Mouse (Mus musculus) mesoderm, embryonic 11.5 days (tissue): ENCODE results near the gene Cradd.
A peak's percentile ranks its signal among the peaks of the same experiment; 100 is the strongest.

Experiments
- DNase-seq: peaks from one replicate; pipeline ENCODE4 v3.0.0-alpha.2; 2012; ENCODE audit warnings: low read depth, low spot score

Gene Cradd

DNA sequence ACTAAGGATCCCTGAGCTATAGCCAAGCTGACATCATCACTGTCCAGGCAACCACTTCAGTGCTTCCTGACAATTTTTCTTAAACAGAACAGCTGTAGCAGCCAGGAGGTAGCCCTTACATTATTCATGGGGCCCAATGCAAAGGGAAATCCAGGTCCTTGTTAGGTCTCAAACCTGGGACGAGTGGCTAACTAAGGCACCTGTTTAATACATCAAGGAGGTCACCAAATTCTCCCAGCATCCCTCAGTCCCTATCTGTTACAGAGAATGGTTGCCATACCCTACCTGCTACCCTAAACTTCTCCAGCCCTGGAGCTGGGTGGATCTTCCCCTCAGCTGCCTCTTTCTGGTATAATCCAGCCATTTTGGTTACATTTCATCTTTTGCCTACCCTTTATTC is 10.9 kb upstream of the Cradd start:
- no peak for DNase-seq

DNA sequence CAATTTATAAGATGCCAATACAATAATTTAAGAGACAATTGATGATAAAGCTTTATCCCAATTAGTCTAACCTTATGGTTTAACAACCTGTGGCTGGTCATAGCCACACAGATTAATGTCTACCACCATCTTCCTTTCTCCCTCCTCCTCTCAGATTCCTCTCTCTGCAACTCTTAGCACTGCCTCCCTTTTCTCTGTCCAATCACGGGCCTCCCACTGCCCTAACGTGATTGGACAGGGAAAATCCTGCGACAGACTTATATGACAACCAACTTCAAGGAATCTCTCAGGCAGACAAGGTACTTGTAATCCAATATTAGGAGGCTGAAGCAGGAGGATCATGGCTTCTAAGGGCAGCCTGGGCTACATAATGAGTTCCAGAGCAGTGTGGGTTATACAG is 8.7 kb upstream of the Cradd start:
- DNase-seq, result no peak

DNA sequence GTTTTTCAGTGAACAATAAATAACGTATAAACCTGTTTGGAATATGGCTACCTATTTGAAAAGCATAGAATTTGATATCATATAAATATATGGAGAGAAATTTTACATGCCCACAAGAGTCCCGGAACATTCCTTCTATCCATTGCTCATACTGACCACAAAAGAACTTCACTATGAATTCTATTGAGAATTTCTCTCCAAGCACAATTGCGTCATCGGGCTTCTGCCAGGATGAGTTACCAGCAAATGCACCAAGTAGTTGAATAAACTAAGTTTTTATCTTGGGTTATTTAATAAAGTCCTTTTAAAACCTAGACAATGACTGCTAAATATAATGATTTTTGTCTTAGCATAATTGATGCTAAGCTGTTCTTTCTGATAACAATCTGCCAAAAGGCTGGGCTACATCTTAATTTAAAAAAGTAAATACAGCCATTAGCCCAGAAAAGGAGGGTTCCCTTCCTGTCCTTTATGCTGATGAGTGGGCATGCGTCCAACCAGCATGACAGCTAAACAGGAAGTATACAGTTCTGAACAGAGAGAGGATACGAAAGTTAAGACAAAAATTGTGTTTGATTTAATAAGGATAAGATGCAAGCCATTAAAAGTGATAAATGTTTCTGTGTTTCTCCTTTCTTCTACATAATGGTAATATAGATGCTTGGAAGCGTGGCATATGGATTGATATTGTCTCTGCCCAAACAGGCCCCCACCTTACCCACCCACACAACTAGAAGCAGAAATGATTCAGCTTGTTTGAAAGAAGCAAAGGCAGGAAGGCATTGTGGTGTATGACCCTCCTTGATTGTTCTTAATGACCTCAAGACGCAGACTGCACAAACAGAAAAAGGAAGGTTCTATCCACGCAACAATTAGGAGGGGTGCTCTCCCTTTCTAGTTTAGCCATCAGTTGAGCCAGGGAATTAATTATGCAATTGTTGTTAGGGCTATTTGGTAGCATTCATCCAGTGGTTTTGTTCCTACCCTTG is 6.7 kb upstream of the Cradd start:
- no peak for DNase-seq

DNA sequence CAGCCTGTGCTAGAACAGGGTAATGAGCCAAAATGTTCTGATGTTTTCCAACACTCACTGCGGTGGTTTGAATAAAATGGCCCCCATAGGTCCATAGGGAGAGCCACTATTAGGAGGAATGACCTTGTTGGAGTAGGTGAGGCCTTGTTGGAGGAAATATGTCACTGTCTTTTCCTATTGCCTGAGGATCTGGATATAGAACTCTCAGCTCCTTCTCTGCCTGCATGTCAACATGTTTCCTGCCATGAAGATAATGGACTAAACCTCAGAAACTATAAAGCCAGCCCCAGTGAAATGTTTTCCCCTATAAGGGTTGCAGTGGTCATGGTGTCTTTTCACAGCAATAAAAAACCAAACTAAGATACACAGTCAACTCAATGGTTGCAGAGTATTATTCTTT is 6.0 kb upstream of the Cradd start:
- no peak for DNase-seq

DNA sequence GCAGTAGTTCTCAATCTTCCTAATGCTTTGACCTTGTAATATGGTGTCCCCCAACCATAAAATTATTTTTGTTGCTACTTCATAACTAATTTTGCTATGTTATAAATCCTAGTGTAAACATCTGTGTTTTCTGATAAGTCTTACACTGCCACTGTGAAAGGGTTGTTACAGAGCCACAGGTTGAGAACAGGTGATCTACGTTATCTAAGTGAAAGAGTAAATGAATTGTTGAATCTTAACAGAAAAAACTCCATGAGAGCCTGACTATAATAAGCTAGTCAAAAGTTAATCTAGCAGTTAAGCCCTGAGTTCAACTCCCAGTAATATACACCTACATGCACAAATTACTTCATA is 322 bp upstream of the Cradd start:
- DNase-seq, result no peak

DNA sequence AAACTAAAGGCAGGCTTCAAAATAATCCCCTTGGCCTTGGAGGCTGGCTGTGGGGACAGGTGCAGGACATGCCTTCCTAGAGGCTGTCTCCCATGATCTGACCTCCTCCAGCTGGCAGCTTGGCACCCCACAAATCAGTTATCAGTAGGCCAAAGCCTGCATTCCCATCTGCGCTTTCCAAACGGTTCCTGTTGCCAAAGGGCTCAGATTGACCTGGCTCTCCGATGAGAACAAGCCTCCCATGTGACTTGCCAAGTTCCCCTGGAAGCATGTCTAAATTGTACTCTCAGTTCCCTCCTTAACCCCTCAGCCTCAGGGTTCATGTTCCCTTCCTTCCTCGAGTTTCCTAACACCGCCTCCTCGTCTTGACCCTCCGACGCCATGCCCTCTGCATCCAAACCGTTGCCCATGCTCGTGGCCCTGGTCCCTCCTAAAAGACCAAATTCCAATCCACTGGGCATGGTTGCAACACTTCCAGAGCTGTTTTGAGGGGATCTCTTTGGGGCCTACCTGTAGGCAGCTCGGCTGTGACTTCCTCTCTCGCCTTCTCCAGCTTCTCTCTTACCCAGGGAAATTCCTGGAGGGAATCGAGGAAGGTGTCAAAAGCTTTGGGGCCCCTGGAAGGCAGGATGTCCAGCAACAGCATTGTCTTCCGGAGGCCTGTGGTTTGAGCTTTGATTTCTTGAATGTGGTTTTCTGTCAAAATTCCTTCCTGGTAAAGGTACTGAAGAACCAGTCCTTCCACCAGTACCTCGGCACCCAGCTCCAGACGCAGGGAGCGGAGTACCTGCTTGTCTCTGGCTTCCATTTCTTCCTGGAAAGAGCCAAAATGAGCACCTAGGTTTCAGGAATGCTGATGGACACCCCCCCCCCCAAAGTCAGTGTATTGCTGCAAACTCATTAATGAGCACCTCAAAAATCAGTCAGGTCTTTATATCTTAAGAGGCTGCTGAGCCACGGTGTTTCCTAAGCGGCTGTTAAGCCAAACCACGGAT is 1.6 kb downstream of the Cradd start:
- no peak for DNase-seq

DNA sequence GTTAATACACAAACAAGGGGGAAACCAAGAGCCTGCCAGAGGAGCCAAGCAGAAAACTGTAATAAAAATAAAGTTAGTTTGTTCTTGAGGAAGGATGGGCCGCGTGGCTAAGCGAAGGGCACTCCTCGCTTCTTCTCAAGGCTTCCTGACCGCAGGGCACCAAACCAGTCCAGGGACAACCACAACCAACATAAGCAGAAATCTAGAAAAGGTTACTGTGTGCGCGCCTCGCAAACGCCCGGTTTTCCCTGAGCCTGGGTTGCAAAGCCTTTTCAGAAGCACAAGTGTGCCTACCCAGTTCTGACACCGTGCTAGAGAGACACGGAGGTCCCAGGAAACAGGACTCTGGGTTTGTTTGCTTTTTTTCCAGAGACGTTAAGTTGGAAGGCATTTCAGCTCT is 4.9 kb downstream of the Cradd start:
- no peak for DNase-seq

DNA sequence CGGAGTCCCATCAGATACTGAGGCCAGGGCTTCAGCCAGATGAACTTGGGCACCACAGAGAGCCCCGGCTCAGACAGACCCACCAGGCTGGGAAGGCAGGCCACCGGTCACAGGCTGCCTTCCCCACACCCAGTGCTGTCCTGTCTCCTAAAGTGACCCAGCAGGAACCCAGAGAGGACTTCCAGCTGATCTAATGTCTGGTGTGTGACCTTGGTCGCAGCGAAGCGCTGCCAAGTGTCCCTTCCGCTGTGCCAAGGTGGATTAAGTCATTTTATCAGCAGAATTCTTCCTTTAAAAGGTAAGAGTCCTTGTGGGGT is 5.6 kb downstream of the Cradd start:
- no peak for DNase-seq

DNA sequence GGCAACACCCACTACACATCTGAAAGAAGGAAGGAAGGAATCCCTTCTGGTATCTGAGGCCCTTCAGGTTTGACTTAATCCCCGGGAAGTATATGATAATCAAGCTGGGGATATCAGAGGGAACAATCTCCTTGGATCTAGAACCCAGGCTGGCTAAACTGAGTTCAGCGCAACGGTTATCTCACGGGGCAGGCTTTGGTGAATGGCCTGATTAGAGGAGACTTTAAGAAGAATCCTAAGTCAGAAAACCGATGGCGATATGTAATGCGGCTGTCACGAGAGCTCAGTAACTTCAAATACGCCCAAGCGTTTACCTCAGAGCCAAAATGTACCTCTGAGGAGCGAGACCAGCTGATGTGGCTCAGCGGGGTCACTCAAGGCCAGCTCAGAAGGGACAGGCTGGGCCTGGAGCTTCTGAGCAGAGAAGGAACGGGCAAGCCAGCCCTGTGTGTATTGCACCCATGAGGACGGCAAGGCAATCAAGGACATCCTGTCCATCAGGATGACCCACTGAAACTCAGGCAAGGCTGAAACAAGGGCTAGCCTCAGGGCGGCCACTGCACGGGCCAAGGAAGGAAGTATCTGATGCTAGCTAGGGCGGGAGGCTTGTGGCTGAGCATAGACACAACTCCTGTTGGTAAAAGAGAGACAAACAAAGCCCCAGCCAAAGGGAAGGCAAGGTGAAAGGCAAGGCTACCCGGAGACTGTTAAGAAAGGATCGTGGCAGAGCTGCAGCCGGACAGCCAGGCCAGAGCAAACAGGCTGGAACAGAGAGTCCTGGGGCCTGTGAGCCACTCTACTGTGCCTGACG is 6.1 kb downstream of the Cradd start:
- no peak for DNase-seq

DNA sequence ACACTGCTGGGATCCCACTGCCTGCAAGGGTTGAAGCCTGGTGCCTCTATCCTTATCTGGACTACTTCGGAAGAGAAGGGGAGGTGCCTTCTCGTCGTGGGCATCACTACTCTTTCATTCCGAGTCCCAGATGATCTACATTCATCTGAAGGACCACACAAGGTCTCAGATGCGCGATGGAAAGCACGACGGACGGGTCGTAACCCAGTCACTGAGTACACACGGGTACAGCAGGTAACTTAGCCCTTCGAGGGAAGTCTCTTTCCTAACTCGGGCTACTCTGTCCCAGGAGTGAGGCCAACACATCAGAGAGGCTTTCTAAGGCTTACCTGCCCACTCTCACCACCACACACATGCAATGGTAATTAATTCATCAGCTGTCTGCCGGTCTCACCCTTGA is 6.8 kb downstream of the Cradd start:
- no peak for DNase-seq

DNA sequence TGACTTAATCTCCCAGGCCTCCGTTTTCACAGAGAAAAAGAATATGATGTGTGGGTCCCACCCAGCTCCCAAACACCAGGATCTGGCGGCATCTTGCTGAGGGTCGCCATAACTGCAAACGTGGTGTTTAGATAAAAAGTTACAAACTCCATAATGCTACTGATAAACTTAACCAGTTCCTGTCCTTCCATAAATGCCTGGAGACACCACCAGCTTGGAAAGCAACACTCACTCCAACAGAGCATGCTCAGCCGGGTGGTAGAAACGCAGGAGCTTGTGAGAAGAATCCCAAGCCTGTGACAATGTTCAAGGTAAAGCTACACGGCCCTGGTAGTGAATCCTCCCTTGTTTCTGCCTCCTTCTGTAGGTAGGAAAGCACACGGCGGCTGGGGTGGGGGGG is 7.3 kb downstream of the Cradd start:
- DNase-seq, result no peak

DNA sequence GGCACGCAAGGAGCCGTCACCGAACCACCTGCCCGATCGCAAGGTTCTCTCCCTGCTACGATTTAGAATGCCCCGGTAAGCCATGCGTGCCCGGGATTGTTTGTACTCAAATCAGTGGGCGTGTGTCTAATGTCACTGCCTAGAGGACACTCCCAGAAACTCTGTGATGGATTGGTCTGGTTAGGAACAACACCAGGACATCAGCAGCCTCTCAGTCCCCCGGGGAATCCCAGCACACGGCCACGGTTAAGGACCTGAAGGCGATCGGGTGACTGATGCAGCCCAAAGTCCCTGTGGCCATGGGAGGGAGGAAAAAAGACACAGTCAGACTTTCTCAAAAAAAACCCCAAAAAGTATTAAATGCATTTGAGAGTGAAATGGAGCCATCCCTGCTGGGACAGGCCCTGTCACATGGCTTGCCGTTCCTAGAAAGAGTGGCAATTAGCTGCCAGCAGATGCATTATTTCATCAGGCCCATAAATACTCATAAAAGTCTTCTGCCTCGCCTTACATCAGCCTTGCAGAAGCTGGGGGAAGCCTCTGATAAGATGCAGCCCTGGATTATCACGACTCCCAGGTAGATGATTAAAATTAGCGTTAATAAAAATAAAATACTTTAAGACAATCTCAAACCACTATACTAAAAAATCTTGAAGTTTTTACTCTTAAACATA is 8.0 kb downstream of the Cradd start:
- DNase-seq, result peak; percentile 70

DNA sequence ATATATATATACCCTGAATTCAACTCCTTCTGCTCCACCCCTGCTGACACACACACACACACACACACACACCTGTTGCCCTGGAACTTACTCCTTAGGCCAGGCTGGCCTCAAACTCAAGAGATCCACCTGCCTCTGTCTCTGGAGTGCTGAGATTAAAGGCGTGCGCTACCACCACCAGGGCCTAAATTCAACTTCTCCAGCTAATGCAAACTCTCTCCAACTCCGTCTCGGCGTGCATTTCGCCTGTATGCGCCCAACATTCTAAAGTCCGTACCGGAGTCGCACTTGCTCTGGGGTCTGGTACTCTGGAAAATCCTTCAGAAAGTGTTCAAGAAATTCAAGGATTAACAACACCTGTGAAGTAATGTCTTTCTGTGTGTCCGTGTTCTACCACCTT is 8.6 kb downstream of the Cradd start:
- DNase-seq, result no peak

DNA sequence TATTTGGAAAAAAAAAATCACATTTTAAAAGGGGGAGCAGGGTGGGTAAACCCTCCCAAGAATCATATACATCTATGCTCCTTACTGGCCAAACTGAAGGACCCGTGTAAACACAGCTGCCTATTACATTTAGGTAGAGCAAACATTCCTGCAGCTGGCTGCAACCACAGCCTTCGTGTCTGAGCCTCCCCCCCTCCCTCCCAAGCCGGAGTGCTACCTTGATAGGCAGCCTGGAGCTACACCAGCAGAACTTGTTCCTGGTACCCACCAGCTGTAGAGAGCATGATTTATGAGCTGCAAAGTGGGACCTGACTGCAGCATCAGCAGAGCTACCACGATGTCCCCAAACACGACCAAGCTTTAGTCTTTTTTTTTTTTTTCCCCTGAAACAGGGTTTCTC is 9.9 kb downstream of the Cradd start:
- DNase-seq, result peak; percentile 34

DNA sequence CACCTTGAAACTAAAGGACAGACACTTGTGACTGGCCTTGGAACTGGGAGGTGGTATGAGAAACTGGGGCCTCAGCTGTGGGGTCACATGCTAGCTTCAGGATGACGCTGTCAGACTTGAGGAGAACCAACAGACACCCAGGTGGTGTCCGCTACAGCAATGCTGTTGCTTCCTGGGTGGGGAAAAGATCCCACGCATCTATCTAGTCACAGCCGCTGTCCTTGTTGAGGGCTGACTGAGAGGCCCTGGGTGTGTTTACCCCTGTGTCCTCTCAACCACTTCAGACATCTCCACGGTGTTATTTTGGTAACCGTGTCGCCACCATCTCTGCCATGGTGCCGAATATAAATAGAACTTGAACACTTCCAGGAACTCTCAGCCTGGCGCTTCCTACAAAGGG is 10.4 kb downstream of the Cradd start:
- no peak for DNase-seq

DNA sequence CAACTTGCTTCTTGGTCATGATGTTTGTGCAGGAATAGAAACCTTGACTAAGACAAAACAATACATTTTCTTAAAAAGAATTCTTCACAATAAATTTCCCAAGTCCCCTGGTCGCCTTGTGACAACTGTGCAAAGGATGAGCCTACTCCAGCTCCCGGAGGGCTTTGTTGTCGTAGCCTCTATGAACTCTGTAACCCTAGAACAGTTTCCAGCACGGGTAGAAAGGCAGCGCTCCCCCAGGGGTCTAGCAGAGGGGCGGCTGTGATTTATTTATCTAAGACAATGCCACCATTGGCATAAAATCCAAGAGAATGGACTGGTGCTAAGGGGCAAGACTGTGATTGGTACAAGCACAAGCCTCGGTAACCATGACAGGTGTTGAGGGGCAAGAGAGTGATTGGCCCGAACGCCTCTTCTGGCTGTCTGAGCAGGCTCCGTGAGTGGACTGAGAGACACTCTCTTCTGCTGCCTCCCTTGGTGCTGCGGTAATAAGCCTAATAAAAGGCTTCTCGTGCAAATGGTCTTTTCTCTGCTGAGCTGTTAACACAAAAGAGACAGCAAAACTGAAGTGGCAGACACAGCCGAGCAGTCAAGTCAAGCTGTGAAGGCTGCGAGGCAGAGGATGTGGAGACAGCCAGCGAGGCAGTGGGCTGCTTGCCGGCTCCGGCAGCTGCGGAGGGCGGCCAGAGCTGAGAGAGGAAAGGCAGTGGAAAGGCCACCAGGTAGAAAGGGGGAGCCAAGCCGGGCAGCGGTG is 13.1 kb downstream of the Cradd start:
- DNase-seq, result peak; percentile 69

DNA sequence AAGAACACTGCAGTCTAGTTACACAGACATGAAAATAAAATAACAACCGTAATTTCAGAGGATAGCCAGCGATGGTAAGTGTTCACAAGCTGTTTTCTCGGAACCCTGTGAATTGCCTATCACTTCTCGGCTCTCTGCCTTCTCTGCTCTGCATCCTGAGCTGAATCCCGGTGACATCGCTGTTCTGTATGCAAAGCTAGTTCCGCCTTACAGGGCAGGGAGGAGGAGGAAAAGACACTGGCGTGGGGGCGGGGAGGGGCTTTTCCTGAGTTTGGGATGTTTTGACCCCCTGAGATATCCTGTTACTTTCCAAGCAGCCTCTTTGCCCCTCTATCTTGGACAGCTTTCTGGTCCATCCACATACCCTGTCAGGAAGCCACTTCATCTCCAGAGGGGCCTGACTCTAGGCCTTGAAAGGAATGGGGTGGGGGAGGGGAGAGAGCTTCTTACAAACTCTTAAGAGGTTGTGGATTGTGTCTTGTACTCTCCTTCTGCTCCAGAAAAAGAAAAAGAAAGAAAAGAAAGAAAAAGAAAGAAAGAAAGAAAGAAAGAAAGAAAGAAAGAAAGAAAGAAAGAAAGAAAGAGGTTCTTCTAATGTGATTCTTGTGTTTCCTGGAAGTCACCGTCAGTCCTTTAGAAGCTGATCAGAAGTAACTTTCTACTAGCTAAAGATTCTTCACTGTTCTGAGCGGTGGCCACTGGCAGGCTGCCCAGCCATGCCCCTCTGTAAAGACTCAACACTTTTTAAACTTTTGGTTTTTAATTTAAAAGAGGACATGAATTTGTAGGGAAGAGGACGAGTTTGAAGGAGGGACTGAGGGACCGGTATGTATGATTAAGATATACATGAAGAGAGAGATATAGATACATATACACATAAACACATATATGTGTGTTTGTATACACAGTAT is 14.3 kb downstream of the Cradd start:
- DNase-seq, result no peak

DNA sequence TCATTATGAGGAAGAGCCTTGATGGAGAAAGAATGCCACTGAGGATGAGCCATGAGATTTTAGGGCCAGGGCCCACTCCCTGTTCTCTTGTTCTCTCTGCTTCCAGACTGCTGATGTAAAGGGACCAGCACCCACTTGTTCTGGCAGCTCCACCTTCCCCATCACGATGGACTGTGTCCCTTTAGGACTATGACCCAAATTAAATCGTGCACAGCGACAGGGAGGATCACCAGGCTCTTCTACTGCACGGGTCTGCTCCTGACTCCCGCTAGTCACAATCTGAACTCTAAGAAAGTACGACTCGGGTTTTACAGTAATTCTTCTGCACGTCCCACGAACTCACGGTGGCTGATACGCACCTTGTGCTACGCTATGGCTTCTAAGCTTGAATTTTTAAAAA is 14.9 kb downstream of the Cradd start:
- no peak for DNase-seq

DNA sequence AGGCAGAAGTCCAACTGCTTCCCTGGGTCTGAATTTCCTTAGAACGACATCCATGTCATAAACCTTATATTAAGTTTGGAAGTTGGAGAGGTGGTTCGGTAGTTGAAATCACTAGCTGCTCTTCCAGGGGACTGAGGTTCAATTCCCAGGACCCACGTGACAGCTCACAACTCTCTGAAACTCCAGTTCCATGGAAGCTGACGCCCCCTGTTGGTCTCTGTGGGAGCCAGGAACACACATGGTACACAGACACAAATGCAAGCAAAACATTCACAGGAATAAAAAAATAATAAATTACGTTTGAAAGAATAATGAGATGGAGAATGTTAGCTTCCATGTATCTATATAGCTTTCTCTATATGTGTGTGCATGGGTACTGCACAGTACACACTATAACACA is 16.0 kb downstream of the Cradd start:
- no peak for DNase-seq
